Mouse (Mus musculus) cerebellum, adult 2 months (tissue): Measurements from ENCODE around the gene Foxd1.
A peak's percentile ranks its signal among the peaks of the same experiment; 100 is the strongest.

Source experiments
- CTCF ChIP-seq: fragments of 200-500 bp; IDR thresholded peaks from 2 replicates; pipeline ENCODE4 v1.5.1; 2011; ENCODE audit warnings: low read depth, mild to moderate bottlenecking, control low read depth, low read length, moderate library complexity, borderline replicate concordance; ENCODE audit not compliant: insufficient read depth
- POLR2A ChIP-seq: fragments of 200-500 bp; IDR thresholded peaks from 2 replicates; pipeline ENCODE4 v1.6.1; 2011; ENCODE audit warnings: low read length, control low read depth, borderline replicate concordance; ENCODE audit not compliant: insufficient read depth

DNA sequence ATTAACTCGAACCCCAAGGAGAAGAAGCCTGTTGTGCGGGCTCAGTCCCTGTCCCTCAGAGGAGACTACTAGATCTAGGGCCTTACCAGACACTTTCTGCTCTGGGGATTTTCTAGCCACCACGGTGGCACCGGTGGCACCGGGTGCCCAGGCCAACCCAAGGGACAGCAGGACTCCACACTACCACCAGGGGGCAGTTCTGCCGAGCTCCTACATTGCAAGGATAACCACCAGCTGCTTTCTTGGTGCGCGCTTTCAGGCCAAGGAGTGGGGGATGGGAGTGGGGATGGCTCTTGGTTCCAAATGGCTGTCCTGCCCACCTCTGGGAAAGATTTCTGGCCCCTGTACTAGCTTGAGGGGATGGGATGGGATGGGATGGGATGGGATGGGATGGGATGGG lies 2.5 kb upstream of the Foxd1 start:
- TF ChIP-seq POLR2A: no peak
- peak; percentile 18; the same call in 1 of the 2 replicates for TF ChIP-seq CTCF
